Mouse (Mus musculus): ENCODE results near the gene Vars.
"Not testable (repeated sequence)": the region's sequence is repeated elsewhere in the genome, so short reads cannot be mapped to it uniquely, and the experiment has no call there.

DNA sequence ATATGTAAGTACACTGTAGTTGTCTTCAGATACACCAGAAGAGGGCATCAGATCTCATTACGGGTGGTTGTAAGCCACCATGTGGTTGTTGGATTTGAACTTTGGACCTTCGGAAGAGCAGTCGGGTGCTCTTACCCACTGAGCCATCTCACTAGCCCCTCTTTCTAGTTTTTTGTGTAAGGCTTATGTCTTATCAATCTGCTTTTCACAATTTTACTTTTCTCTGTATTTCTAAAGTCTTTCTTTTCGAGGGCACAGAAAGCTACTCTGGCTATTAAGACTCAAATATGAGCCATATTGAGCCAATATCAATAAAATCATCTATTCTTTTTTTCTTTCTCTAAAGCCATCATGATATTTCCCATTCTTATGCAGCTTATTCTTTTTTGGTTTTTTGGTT, 5.6 kb upstream of the Vars start:
- TF ChIP-seq POLR2A, CTCF (IDR thresholded peaks at IDR 0.05; ENCODE audit: extremely low read depth, insufficient read depth, low read length): not testable (repeated sequence)

Measured in cortical plate, adult 2 months (tissue).